Mouse (Mus musculus) naive thymus-derived CD4-positive, alpha-beta T cell, adult 2 months (primary cell): ENCODE data around the gene Lgi4.

Experiments
- DNase-seq: peaks from one replicate; pipeline ENCODE4 v3.0.0-alpha.2; 2011; ENCODE audit warnings: low read depth

The Lgi4 gene

DNA sequence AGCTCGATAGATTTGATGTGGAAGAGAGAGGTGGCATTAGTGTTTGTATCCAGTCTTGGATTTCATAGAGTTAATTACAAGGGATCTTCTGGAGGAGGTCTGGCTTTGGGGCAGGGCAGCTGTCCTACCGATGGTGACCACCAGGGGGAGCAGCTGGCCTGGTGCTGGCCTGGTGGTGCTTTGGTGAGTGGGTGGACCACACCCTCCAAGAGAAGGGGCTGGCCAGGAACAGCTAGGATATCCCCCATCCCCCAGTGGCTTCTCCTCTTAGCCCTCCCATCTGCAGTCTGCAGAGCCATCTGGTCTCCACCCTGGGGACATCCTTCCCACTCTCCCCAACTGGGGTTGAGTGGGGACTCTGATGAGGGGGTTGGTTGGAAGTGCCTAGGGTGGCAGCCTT is at the start of gene Lgi4:
TSS of gene Lgi4 (plus strand) at position 235 of the 400 bp plus-strand sequence.
- DNase-seq = peak; percentile 83

DNA sequence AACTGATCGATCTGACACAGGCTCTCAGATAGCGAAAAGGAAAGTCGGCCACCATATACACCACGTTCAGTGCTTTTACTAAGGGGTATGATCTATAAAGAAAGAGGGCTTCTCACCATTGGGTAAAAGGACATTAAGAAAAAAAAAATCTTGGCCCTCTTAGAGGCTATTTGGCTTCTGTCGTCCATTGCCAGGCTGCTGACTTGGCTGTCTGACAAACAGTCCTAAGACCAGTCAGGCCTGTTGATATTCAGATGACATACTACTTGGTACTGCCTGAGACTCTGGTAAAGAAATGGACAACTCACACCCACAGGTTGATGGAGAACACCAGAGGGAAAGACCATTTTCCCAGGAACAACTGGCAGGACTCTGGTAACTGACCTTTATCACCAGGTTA is 46.2 kb upstream of the Lgi4 start:
- DNase-seq = no peak

DNA sequence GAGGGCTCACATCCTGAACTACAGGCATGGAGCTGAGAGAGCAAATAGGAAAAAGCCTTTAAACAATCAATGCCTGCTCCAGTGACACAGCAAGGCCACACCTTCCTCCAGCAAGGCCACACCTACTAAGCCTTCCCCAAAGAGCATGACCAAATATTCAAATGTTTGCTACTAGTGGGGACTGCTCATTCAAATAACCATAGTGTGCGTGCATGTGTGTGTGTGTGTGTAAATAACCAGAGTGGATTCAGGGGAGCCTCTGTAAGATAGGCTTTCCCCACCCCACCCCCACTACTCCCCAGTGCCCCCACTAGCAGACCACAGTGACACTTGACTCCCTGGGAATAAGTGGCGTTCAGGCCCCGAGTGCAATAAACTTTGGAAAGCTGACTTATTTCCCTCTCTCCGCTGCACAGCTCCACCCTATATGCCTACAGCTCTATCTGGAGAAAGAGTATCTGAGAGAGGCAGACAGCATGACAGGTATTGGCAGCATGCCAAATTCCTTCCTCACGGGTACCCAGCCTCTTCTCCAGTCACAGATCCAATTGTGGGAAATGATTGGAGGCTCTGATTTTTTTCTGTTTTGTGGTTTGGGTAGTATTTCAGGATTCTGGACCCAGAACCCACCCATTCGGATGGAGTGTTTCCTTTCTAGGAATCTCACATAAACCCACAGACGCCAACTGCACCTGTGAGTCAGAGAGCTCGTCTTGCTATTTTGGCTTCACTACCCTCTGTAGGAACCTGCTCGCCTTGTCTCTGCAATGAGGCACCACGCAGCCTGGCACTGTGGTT is 41.8 kb upstream of the Lgi4 start:
- peak; percentile 39 for DNase-seq

DNA sequence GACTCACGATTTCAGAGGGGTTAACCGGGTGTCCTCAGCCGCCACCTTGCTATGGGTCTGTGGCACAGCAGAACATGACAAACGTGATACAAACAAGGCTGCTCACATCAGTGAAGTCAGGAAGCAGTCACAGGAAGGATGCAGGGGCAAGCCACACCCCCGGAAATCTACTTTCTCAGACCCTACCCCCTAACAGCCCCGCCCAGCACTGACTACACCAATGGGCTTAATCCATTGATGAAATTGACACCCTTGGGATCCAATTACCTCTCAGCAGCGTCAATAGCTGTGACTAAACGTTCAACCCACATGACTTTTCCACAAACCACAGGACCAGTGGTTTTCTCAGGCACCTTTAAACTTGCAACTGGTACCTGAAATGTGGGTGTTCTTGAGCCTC is 30.5 kb upstream of the Lgi4 start:
- DNase-seq = peak; percentile 48

DNA sequence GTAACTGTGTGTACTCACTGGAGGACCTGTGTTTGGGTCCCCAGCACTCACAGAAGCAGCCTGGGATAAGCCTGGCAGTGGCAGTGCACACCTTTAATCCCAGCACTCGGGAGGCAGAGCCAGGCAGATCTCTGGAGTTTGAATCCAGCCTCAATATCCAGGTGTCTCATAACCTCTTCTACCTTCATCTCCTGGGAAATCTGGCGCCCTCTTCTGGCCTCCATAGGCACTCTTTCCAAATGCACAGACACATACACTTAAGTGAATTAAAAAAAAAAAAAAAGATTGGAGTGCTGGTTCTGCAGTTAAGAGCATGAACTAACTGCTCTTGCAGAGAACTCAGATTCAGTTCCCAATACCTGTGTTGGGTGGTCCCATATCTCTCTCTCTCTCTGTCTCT is 28.4 kb upstream of the Lgi4 start:
- DNase-seq = peak; percentile 54

DNA sequence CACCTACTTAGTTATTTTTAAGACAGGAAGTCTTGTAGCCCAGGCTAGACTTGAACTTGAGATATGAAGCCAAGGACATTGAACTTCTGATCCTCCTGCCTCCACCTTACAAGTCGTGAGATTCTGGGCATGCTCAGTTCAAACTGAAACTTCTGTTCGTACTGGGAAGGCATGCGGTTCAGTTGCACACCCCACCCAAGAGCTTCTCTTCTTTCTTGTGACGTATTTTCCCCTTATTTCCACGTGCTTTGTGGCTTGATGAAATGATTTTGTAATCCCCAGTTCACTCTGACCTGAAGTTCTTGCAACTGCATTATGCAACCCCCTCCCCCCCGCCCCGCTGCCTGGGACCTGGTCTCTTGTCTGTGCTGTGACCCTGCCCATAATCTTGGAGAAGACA is 27.4 kb upstream of the Lgi4 start:
- DNase-seq = peak; percentile 55

DNA sequence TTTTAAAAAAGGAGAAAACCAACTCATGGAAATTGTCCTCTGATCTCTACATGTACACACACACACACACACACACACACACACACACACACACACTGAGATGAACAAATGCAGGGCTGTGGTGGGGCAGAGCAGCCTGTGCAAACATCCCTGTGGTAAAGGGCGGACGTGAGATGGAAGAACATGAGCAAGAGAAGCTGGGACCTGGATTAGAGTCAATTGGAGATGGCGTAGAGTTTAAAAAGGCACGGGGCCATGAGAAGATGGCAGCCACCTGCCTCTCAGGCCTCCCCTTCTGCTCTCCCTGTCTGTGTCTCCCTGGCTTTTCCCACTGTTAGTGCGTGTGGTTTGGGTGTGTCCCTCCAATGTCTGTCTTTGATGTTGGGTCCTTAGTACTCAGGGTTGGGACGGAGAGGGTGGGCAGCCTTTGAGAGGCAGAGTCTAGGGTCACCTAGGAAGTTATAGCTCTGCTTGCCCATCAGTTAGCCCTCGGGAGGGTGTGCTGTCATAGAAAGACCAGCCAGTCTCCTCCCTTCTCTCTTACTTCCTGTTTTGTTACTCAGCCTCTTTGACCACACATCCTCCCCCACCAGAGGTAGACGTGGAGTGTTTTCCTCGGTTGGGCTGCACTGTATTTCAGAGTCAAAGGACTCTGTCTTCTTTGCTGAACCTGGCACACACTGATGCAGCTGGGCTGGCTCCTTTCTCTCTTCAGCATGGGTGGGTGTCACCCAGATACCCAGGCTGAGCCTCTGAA is 25.6 kb upstream of the Lgi4 start:
- DNase-seq = peak; percentile 84

DNA sequence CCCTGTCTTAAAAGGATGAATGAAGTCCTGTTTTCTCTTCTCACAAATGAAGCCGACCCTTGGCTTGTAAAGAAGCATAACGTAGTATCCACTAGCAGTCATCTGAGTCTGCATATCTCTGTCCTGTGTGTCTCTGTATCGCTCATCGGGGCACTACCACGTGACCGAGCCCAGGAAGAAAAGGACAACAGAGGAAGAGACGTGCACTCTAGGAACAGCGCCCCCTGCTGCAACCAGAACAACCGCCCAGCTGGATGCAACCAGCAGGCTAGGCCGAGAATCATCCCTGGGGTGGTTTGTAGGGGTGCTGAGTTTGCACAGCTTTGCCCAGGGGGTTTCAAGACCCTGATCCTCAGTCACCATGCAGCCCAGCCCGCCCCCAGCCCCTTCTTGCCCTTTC is 24.4 kb upstream of the Lgi4 start:
- DNase-seq = peak; percentile 89

DNA sequence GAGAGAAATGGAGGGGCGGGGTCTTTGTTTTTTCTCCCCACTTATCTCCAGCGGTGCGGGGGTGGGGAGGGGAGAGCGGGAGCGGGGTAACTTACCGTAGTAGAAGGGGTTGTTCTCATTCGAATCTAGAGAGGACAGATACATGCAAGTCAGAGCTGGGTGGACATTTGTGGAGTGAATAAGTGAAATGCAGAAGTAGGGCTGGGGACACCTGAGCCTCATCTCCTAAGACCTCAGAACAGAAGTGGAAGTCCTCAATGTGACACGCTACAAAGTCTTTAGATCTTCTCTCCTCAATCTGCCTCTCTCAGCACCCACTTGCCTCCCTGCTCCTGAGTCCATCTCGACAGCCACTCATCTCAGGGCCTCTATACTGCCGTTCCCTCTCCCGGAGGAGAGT is 23.9 kb upstream of the Lgi4 start:
- DNase-seq = no peak

DNA sequence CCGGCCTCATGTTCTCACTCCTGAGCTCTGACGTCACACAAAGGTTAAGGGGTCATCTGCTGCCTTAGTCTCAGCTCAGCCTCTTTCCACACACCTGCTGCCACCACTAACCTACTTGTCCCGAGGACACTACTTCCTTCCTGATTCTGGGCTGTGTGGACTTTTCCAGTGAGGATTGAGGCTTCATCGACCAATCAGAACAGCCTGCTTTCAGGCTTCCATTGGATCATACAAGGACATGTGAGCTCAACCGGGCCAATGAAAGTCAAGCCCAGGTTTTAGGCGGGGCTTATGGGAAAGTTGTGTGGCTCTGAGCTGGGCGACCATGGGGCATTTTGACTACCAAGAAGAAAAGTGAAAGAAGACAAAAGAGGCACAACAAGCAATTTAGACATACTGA is 22.2 kb upstream of the Lgi4 start:
- DNase-seq = peak; percentile 63

DNA sequence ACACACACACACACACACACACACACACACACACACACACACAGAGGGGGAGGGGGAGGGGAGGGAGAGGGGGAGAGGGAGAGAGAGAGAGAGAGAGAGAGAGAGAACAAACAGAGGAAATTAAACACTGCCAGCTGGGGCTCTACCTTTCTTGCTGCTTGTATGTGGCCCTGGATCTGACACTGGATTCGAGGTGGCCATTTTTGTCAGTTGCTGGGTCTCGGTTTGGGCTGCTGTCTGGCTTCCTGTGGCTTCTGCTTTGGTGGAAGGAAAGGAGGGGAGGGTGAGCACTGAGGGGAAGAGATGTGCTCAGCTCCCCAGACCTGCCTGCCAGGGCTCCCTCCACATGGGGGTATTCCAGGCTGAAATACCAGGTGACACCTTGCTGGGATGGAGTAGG is 21.5 kb upstream of the Lgi4 start:
- peak; percentile 76 for DNase-seq

DNA sequence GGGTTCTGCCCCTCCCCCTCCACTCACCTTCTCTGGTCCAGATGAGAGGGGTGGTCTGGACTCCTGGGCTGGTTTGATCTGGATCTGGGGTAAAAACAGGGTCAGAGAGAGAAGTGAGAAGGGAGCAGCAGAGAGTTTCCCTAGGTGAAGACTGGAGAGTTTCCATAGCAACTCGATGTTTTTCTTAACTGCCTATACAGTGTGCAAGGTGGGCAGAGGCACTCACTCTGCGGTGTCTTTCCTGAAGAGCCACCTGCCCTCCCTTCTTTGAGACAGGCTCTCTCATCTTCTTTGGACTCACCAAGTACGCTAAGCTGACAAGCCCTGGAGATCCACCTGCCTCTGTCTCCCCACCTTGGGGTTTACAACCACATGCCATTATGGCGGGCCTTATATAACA is 20.1 kb upstream of the Lgi4 start:
- peak; percentile 54 for DNase-seq

DNA sequence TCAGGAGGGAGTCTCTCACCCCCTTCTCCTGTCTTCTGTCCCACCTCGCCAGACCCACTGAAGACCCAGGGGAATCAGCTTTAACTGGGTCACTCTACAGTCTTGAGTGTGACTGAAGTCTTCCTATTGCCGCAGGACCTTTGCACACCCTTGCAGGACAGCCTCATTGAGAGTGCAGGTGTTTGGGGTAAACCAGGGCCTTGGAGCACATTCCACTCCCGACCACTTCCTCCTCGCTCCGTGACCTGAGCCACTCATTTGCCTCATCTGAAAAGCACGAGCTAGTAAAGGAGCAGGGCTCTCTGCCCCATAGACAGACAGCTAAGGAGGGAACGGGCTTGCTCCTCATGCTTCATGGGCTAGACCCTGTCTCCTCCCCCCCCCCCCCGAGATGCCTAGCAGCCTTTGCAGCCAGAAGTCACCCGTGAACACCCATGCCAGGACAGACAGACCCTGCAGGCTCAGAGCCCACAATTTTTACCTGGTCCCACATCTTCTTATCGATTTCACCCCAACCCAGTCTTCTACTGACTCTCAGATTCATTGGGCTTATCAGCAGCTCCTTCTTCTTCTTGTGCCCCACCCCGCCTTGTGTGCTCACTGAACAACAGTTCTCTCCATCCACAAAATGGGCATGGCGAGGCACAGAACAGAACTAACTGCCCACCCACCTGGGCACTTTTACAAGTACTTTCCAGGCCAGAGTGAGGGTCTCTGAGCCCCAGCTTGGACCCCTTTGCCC is 18.7 kb upstream of the Lgi4 start:
- DNase-seq = peak; percentile 46

DNA sequence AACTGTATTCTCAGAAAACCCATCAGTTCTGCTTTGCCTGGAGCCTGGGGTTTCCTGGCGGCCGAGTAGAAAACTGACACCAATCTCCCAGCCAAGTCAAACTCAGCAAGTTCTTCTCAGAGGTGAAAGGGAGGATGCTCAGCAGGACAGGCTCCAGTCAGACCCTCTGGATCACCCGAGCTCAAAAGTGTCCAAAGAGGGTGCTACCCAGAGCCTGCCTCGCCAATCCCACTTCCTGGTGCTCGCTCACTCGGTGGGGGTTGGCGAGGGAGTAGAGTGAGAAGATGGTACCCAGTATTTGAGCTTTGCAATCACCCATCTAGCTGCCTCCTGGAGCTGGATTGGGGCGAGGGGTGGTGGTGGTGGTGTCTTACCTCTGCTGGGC is 18.1 kb upstream of the Lgi4 start:
- DNase-seq = peak; percentile 56

DNA sequence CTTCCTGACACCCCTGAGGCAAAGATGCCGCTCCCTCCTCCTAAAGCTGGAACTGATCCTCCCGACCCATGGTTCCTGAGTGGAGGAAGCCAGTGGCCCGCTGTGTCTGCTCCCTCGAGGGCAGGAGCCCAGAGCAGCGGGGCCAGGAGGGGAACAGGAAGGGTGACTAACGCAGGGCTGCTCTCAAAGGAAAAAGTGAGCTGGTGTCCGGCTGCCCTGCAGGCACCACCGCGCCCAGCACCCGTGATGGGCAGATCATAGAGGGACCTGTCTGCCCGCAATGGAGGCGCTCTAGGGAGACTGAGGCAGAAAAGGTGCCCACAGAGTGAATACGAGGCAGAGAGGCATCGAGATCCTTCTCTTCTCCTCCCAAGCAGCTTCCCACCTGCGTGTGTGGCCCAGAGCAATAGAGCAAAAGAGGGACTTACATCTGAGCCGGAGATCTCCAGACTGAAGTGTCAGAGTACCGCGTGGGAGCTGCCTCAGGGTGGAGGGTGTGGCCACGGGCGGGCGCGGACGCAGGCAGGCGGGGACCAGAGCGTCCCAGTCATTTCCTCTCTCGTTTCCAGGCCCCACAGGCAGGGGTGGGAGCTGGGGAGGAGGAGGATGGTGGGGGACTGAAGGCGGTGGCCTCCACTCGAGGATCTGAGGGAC is 17.4 kb upstream of the Lgi4 start:
- DNase-seq = peak; percentile 83

DNA sequence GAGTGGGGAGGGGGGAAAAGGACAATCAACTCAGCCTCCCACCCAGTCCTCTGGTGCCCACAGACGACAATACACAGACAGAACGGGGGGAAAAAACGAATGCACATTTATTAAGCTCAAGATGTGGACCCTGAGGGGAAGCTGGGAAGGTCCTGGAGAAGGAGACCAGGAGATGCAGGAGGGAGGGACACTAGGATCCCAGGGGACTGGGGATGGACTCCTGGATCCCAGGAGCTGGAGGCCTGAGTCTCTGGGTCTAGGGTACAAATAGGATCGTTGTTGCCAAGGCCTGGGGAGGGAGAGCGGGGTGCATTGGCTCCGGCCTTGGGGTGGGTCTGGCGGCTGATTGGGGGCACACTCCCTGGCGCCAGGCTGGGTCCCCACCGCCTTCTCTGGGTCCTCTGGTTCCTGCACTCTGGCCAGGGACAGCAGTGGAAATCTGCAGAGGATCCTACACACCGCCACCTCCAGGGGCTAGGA is 16.7 kb upstream of the Lgi4 start, which contains the start of gene Fxyd5:
TSS of gene Fxyd5 (minus strand) at position 51 of the 480 bp plus-strand sequence.
- no peak for DNase-seq

DNA sequence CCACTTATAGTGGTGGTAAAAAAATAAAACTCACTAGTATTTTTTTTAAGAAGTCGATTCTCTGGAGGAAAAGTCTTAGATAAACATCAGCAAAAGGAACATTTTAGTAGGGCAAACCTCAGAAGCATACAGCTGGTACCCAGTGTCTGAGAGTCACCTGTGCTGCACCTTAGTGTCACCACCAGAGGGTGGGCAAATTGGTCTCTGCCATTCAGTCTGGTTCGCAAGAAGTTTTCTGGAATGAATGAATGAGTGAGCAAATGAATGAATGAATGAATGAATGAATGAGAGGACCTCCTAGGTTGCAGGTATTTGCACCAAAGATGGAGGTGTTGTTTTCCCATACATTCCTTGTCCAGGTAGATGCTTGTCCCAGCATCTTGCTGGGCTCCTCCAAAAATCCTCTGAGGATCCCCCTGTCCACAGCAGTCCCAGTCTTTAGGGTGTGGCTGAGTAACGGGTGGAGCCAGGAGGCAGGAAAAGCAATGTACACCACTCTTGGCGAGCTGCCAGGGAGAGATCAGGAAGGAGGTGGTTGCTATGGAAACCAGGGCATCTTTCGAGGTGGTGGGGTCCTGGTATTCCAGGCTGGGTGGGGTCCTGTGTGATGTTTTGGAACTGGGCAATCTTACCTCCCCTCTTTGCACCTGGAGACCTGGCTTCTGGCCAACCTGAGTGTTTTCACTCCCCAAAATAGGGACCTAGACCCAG is 9.9 kb upstream of the Lgi4 start:
- DNase-seq = peak; percentile 56

DNA sequence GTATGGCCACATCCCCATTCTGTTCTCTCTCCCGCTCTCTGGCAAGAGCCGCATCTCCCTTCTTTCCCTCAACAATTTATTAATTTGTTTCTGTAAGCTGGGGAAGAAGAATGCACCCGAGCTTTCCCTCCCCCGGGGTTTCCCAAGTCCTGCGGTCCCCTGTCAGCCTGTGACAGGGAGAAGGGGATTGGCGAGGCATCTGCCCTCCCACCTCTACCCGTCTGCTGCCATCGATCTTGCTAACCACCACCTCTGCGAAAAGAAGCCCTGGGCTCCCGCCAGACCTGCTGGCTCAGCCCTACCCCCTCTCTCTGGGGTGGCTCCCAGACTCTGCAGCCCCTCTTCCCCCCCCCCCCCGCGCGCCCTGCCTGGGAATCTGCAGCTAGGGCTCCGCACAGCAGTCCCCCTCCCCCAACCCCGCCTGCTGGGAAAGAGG is 9.3 kb upstream of the Lgi4 start:
- no peak for DNase-seq

DNA sequence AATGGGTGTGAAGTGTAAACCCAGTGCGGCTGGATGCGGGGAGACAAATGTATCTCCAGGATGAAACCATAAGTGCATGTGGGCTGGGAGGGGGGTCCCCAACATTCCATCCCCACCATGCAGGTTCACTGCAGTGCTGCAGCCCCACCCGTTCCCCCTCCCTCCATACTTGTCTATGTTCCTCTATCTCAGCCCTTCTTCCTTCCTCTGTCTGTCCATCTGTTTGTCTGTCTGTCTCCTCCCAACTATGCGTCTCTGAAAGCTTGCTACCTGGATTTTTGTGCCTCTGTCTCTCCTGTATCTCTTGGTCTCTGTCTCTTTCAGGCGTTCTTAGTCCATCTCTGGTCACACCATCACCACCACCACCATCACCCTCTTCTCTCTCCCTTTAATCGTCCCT is 8.7 kb upstream of the Lgi4 start:
- DNase-seq = no peak

DNA sequence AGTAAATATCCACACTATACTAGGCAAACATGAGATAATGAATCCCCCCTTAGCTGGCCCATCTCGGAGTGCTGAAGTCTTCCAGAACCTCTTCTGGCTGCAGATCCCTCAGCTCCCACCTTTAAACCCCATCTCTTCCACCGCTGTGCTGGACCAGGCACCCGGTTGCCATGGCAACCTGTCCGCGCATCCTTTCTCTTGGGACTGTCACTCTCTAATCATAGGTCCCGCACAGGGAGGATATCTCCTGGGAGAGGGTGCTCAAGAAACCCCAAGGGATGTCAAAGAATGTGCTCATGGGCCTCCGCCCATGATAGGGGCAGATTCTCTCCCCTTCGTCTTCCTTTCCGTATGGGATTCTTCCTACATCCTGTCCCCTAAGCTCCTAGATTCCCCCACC is 8.2 kb upstream of the Lgi4 start:
- no peak for DNase-seq

DNA sequence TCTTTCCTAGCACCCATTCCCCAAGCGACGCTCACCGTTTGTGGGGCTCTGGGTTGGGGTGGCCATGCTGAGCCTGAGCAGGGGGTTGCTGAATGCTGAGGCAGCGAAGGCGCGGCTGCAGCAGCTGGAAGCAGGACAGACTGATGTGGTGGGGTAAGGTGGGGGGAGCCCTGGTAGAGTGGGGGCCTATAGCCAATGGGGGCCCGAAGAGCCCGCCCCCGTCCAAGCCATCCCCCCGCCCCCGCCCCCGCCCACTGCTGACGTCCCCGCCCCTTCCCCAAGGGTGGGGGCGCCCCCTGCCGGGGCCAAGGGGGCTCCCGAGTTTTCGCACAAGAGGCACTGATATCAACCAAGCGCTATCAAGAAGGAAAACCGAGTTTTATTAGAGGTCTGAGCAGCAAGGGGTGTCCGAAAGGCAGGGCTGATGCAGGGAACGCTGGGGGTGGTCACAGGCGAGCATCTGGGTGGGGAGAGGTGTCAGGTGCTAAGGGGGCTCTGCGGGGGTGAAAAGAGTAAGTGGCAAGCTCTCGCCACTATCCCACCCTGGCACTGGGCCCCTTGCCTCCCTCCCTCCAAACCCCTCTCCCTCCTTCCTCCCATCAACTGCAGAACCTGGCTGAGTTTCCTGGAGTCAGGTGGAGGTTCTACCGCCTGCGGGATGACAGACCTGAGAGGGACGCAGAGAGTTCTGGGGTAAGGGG is 7.7 kb upstream of the Lgi4 start, which contains the start of gene Fxyd7:
TSS of gene Fxyd7 (minus strand) at position 147 of the 701 bp plus-strand sequence.
- DNase-seq = no peak
